Mouse (Mus musculus) B cell, adult 2 months (primary cell): ENCODE data around the gene Ifngr2.

Experiments used
- DNase-seq, 2 experiments: peaks; one replicate each; pipeline ENCODE4 v3.0.0; 2022

Gene Ifngr2

DNA sequence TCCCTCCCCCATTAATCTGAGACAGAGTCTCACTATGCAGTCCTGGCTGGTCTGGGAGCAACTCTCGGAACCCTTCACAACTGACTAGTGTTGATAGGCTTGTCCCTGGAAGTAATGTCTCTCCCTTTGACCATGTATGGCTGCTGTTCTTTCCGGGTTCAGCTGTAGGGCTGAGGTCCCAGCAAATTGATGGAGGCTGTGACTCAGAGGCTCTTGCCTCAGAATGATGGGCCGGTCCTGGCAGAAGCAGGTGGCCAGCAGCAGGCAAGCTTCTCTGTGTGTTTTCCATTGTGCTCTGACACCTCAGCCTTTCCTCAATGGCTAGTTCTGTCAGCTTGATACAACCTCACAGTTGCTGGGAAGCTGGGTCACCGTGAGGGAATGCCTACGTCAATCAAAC is 65.7 kb downstream of the Ifngr2 start:
- DNase-seq, result no peak

DNA sequence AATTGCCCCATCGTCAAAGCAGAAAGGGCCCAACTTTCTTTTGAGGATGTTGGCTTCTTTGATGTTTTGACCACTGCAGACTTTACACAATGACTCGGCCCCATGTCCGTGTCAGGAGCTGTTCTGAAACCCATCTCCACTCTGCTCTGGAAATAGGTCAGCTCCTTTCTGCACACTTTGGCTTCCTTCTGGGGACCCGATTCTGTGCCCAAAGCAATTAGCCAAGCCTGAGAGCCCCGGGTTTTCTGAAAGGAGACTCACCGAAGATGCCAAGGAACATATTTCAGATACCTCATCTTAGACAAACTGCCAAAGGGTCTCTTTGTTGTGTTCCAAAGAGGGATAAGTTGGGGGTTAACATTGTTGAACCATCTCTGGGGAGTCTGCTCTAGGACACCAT is 67.7 kb downstream of the Ifngr2 start:
- no peak for DNase-seq
